Mouse (Mus musculus) gonadal fat pad, adult 2 months (tissue): ENCODE measurements around the gene Ace2. TPM values are rescaled to one million over a fixed set of nuclear protein-coding genes. Genes with fewer than 3 reads are reported as not detected.

Source experiments
- DNase-seq: peaks from one replicate; pipeline ENCODE4 v3.0.0-alpha.2; 2012; ENCODE audit warnings: low read depth
- polyA plus RNA-seq: library from polyadenylated mRNA; depleted of rRNA; stranded (reverse); fragments of >200 nt; gene quantifications from 2 replicates; pipeline ENCODE4 v1.2.3, GENCODE M21; 2012; rRNA removed

The Ace2 gene
- polyA plus RNA-seq, 1 experiment: 0.70 TPM

- DNase-seq: no peak
Observed at GRCm38 (mm10) chrX:164179746-164180145, 40.6 kb downstream of the Ace2 start.

GRCm38 (mm10) chrX:164183844-164184243 is 44.7 kb downstream of the Ace2 start:
- no peak for DNase-seq

GRCm38 (mm10) chrX:164189880-164190279 is 50.7 kb downstream of the Ace2 start:
- no peak for DNase-seq

GRCm38 (mm10) chrX:164197679-164198078 is 58.5 kb downstream of the Ace2 start:
- no peak for DNase-seq

- no peak for DNase-seq
Observed at GRCm38 (mm10) chrX:164200547-164200946, 61.4 kb downstream of the Ace2 start.

GRCm38 (mm10) chrX:164221989-164222388 is 82.9 kb downstream of the Ace2 start:
- no peak for DNase-seq

GRCm38 (mm10) chrX:164233380-164233779 is 94.2 kb downstream of the Ace2 start:
- no peak for DNase-seq

Other genes with a start within 250 kb of the Ace2 start
- 109 and 212 TPM in 2 replicates for gene Ap1s2, start 230.3 kb upstream of the Ace2 start, polyA plus RNA-seq
- 7.4 and 11.2 TPM in 2 replicates for gene Zrsr2, start 180.7 kb upstream of the Ace2 start, polyA plus RNA-seq
- 64.5 and 71.3 TPM in 2 replicates for gene Car5b, start 111.3 kb upstream of the Ace2 start, polyA plus RNA-seq
- 6.2 and 6.8 TPM in 2 replicates for gene Siah1b, start 62.8 kb upstream of the Ace2 start, polyA plus RNA-seq
- 0.25 TPM in 1 of 2 replicates, not detected in the other for gene Cltrn, start 50.5 kb upstream of the Ace2 start, polyA plus RNA-seq
- 0.58 and 0.66 TPM in 2 replicates for gene Bmx, start 118.9 kb downstream of the Ace2 start, polyA plus RNA-seq
- 1.9 and 3.2 TPM in 2 replicates for gene Pir, start 130.0 kb downstream of the Ace2 start, polyA plus RNA-seq
- 8.1 and 10.4 TPM in 2 replicates for gene Vegfd, start 234.0 kb downstream of the Ace2 start, polyA plus RNA-seq